Mouse (Mus musculus) layer of hippocampus, postnatal 10 days (tissue): ENCODE data around the gene Hist2h2bb. TPM values are rescaled to one million over a fixed set of nuclear protein-coding genes. Genes with fewer than 3 reads are reported as not detected.

ENCODE experiments used
- DNase-seq, 2 experiments: peaks; one replicate each; pipeline ENCODE4 v3.0.0; 2021; ENCODE audit warnings: low spot score in 2 of 2
- microRNA-seq, 2 experiments: library from miRNA; unstranded; fragments of <30 nt; microRNA quantifications; one replicate each; pipeline ENCODE4 v1.2.0; 2021
- total RNA-seq, 2 experiments: library from RNA; stranded (reverse); gene quantifications; 2 replicates each; pipeline ENCODE4 v1.2.3; 2021

Hist2h2bb gene
- total RNA-seq, 2 experiments from 2014 or later = 211 to 217 TPM

DNA sequence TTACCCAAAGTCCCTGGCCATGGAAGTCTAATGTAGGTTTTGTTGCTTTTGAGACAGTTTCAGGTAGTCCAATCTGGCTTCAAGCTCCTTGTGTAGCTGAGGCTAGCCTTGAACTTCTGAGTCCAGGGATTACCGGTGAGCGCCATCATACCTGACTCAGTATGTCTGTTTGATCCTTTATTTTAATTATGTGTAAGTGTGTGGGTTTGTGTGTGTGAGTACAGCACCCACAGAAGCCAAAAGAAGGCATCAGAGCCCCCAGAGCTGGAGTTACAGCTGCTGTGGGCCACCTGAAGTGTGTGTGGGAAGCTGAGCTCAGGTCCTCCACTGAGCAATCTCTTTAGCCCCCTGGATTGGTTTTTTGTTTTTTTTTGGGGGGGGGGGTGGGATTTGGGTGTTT, 30.0 kb downstream of the Hist2h2bb start:
- no peak for DNase-seq

GRCm38 (mm10) chr3:96300706-96301529, 31.4 kb downstream of the Hist2h2bb start:
- DNase-seq = no peak

GRCm38 (mm10) chr3:96302076-96302475, 32.5 kb downstream of the Hist2h2bb start:
- DNase-seq = no peak

GRCm38 (mm10) chr3:96306506-96306905, 37.0 kb downstream of the Hist2h2bb start:
- no peak for DNase-seq

GRCm38 (mm10) chr3:96309441-96309840, 39.9 kb downstream of the Hist2h2bb start:
- DNase-seq = no peak

DNA sequence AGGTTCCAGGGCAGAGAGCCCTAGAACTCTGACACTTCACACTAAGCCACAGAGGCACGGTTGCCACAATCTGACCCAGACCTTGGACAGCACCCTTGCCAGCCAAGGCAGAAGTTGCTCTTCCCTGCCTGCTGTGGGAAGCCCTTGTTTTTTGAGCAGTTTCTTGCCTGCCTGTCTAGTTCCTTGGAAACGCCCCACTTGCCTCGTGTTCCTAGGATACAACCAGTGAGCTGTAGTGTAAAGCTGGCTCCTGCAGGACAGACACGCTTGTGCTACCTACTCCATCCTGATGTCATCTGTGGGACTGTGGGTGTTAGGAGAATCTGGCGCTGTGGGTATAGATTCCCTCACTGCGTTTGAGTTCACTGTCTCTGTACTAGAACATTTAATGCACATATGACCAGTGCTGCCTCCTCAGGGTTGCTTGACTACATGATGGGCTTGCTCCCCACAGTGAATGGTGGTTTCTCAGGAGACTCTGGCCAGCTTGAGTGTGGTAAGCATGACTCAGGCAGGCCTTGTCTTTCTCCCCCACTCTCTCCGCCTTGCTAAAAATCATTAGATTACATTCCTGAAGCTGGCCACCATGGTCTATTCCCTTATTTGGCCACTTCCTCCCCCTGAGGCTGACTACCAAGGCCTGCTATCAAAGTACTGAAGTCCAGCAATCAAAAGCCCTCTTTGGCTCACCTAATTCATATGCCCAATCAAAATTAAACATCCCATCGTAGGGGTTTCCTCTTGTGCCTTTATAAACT, 43.0 kb downstream of the Hist2h2bb start:
- DNase-seq = peak in 1 of 2 experiments; percentile 22

Small RNA genes lying within 50 kb of the gene (microRNA-seq; reads per million reads assigned to microRNA genes)
- gene Gm44492 = 0 reads per million in 2 experiments
- 0 reads per million in 2 experiments for gene Gm47311
- gene Gm47313 = 0 reads per million in 2 experiments

Other genes with a start within 250 kb of the Hist2h2bb start
- gene Vps45, start 211.3 kb upstream of the Hist2h2bb start, total RNA-seq = 10 to 100 TPM; 41.9 to 42.2 TPM
- 10 to 100 TPM; 17.7 to 21.0 TPM for gene Otud7b, start 165.2 kb upstream of the Hist2h2bb start, total RNA-seq
- 1 to 10 TPM; 5.5 to 9.2 TPM for gene Mtmr11, start 107.7 kb upstream of the Hist2h2bb start, total RNA-seq
- gene Sf3b4, start 97.4 kb upstream of the Hist2h2bb start, total RNA-seq = 10 to 100 TPM; 54.3 to 55.7 TPM
- 100 to 1,000 TPM; 317 to 343 TPM for gene Sv2a, start 88.6 kb upstream of the Hist2h2bb start, total RNA-seq
- gene Bola1, start 50.0 kb upstream of the Hist2h2bb start, total RNA-seq = 10 to 100 TPM; 20.9 to 22.8 TPM
- 10 to 100 TPM; 16.7 to 16.8 TPM for gene Hist2h2ab, start 49.9 kb upstream of the Hist2h2bb start, total RNA-seq
- 10 to 100 TPM; 42.5 to 52.0 TPM for gene Hist2h2ac, start 48.9 kb upstream of the Hist2h2bb start, total RNA-seq
- 1 to 10 TPM; 3.9 TPM for gene Hist2h2be, start 48.6 kb upstream of the Hist2h2bb start, total RNA-seq
- 10 to 100 TPM; 18.2 to 19.1 TPM for gene Hist2h3c2, start 30.6 kb upstream of the Hist2h2bb start, total RNA-seq
- 100 to 1,000 TPM; 287 to 323 TPM for gene Hist2h2aa2, start 29.5 kb upstream of the Hist2h2bb start, total RNA-seq
- 10 to 100 TPM in 1 of 2 experiments, 1 to 10 TPM in 1; 6.0 to 16.1 TPM for gene Hist2h2aa1, start 24.3 kb upstream of the Hist2h2bb start, total RNA-seq
- not detected for gene Hist2h3c1, start 23.1 kb upstream of the Hist2h2bb start, total RNA-seq
- 10 to 100 TPM; 32.6 to 33.2 TPM for gene Hist2h4, start 6.4 kb upstream of the Hist2h2bb start, total RNA-seq
- 100 to 1,000 TPM; 161 to 165 TPM for gene Hist2h3b, start 1.1 kb upstream of the Hist2h2bb start, total RNA-seq
- 1 to 10 TPM; 1.9 TPM for gene Fcgr1, start 24.2 kb downstream of the Hist2h2bb start, total RNA-seq
- gene BC107364, start 182.6 kb downstream of the Hist2h2bb start, total RNA-seq = not detected